Mouse (Mus musculus): ENCODE data around the gene Srbd1. TPM values are rescaled to one million over a fixed set of nuclear protein-coding genes. Genes with fewer than 3 reads are reported as not detected.

The Srbd1 gene
- polyA plus RNA-seq, 1 experiment: not detected

GRCm38 (mm10) chr17:86156999-86157398 lies 12.0 kb upstream of the Srbd1 start:
- Histone ChIP-seq H3K4me3 (ENCODE audit: insufficient read depth, low read depth, low read length) (no peak overlapping the region), H3K27ac (ENCODE audit: insufficient read depth, low read depth, low read length) (0 out of 2 replicates have a peak overlapping the region, but pooled peaks have one; percentile 8), H3K4me1 (ENCODE audit: control insufficient read depth, insufficient read depth, low read length) (peaks cover 9% of the 10 kb centered on the region)
- WGBS: 54% methylated on average over 6 of the region's 6 CpGs
- TF ChIP-seq CTCF (IDR thresholded peaks at IDR 0.05; ENCODE audit: insufficient read depth, low read depth, low read length) (no peak), POLR2A (IDR thresholded peaks at IDR 0.05; ENCODE audit: insufficient read depth, low read depth, low read length) (no peak)

GRCm38 (mm10) chr17:86150867-86151348 lies 5.9 kb upstream of the Srbd1 start:
- Histone ChIP-seq H3K27ac (ENCODE audit: insufficient read depth, low read depth, low read length) (no peak overlapping the region), H3K4me1 (ENCODE audit: control insufficient read depth, insufficient read depth, low read length) (no peaks in the 10 kb centered on the region), H3K4me3 (ENCODE audit: insufficient read depth, low read depth, low read length) (no peak overlapping the region)
- no peak for TF ChIP-seq POLR2A (IDR thresholded peaks at IDR 0.05; ENCODE audit: insufficient read depth, low read depth, low read length)
- no peak for TF ChIP-seq CTCF (IDR thresholded peaks at IDR 0.05; ENCODE audit: insufficient read depth, low read depth, low read length)
- 8% methylated on average over 5 of the region's 5 CpGs for WGBS

- H3K4me3 ChIP-seq (ENCODE audit: insufficient read depth, low read depth, low read length): no peak overlapping the region
- WGBS: 91% methylated on average over 1 of the region's 1 CpGs
- no peak for TF ChIP-seq CTCF (IDR thresholded peaks at IDR 0.05; ENCODE audit: insufficient read depth, low read depth, low read length)
- TF ChIP-seq POLR2A (IDR thresholded peaks at IDR 0.05; ENCODE audit: insufficient read depth, low read depth, low read length): no peak
- H3K4me1 ChIP-seq (ENCODE audit: control insufficient read depth, insufficient read depth, low read length): no peaks in the 10 kb centered on the region
- no peak overlapping the region for H3K27ac ChIP-seq (ENCODE audit: insufficient read depth, low read depth, low read length)
Measured at GRCm38 (mm10) chr17:86149726-86150125, 4.8 kb upstream of the Srbd1 start.

GRCm38 (mm10) chr17:86144537-86145078 lies 367 bp downstream of the Srbd1 start:
- no peaks in the 10 kb centered on the region for H3K4me1 ChIP-seq (ENCODE audit: control insufficient read depth, insufficient read depth, low read length)
- WGBS: under 1% methylated on average over 33 of the region's 33 CpGs
- H3K27ac ChIP-seq (ENCODE audit: insufficient read depth, low read depth, low read length): peak overlapping the region; percentile 23
- TF ChIP-seq CTCF (IDR thresholded peaks at IDR 0.05; ENCODE audit: insufficient read depth, low read depth, low read length) (no peak), POLR2A (IDR thresholded peaks at IDR 0.05; ENCODE audit: insufficient read depth, low read depth, low read length) (no peak)
- peak overlapping the region; percentile 92 for H3K4me3 ChIP-seq (ENCODE audit: insufficient read depth, low read depth, low read length)

GRCm38 (mm10) chr17:86135835-86136234 lies 9.1 kb downstream of the Srbd1 start:
- H3K4me1 ChIP-seq (ENCODE audit: control insufficient read depth, insufficient read depth, low read length): no peaks in the 10 kb centered on the region
- no peak overlapping the region for H3K4me3 ChIP-seq (ENCODE audit: insufficient read depth, low read depth, low read length)
- no peak for TF ChIP-seq POLR2A (IDR thresholded peaks at IDR 0.05; ENCODE audit: insufficient read depth, low read depth, low read length)
- TF ChIP-seq CTCF (IDR thresholded peaks at IDR 0.05; ENCODE audit: insufficient read depth, low read depth, low read length): no peak
- H3K27ac ChIP-seq (ENCODE audit: insufficient read depth, low read depth, low read length): no peak overlapping the region
- WGBS: 81% methylated on average over 10 of the region's 10 CpGs

- H3K27ac ChIP-seq (ENCODE audit: insufficient read depth, low read depth, low read length): no peak overlapping the region
- 85% methylated on average over 6 of the region's 6 CpGs for WGBS
- no peaks in the 10 kb centered on the region for H3K4me1 ChIP-seq (ENCODE audit: control insufficient read depth, insufficient read depth, low read length)
- no peak overlapping the region for H3K4me3 ChIP-seq (ENCODE audit: insufficient read depth, low read depth, low read length)
- TF ChIP-seq POLR2A (IDR thresholded peaks at IDR 0.05; ENCODE audit: insufficient read depth, low read depth, low read length): no peak
- no peak for TF ChIP-seq CTCF (IDR thresholded peaks at IDR 0.05; ENCODE audit: insufficient read depth, low read depth, low read length)
Measured at GRCm38 (mm10) chr17:86134461-86134860, 10.5 kb downstream of the Srbd1 start.

GRCm38 (mm10) chr17:86132534-86132933 lies 12.4 kb downstream of the Srbd1 start:
- no peak overlapping the region for H3K27ac ChIP-seq (ENCODE audit: insufficient read depth, low read depth, low read length)
- H3K4me1 ChIP-seq (ENCODE audit: control insufficient read depth, insufficient read depth, low read length): no peaks in the 10 kb centered on the region
- no peak overlapping the region for H3K4me3 ChIP-seq (ENCODE audit: insufficient read depth, low read depth, low read length)
- 72% methylated on average over 5 of the region's 5 CpGs for WGBS
- no peak for TF ChIP-seq CTCF (IDR thresholded peaks at IDR 0.05; ENCODE audit: insufficient read depth, low read depth, low read length)
- TF ChIP-seq POLR2A (IDR thresholded peaks at IDR 0.05; ENCODE audit: insufficient read depth, low read depth, low read length): no peak

- H3K4me3 ChIP-seq (ENCODE audit: insufficient read depth, low read depth, low read length): no peak overlapping the region
- WGBS: 94% methylated on average over 5 of the region's 5 CpGs
Measured at GRCm38 (mm10) chr17:86128198-86128597, 16.8 kb downstream of the Srbd1 start.

GRCm38 (mm10) chr17:86125908-86126307 lies 19.1 kb downstream of the Srbd1 start:
- WGBS: 85% methylated on average over 5 of the region's 5 CpGs
- Histone ChIP-seq H3K4me3 (ENCODE audit: insufficient read depth, low read depth, low read length) (no peak overlapping the region), H3K27ac (ENCODE audit: insufficient read depth, low read depth, low read length) (no peak overlapping the region), H3K4me1 (ENCODE audit: control insufficient read depth, insufficient read depth, low read length) (0 out of 2 replicates have a peak, but pooled peaks cover 2% of the 10 kb centered on the region)
- TF ChIP-seq CTCF (IDR thresholded peaks at IDR 0.05; ENCODE audit: insufficient read depth, low read depth, low read length) (no peak), POLR2A (IDR thresholded peaks at IDR 0.05; ENCODE audit: insufficient read depth, low read depth, low read length) (no peak)

More at GRCm38 (mm10) chr17:86128198-86128597, 16.8 kb downstream of the Srbd1 start:
- Histone ChIP-seq H3K27ac (ENCODE audit: insufficient read depth, low read depth, low read length) (no peak overlapping the region), H3K4me1 (ENCODE audit: control insufficient read depth, insufficient read depth, low read length) (no peaks in the 10 kb centered on the region)
- TF ChIP-seq CTCF (IDR thresholded peaks at IDR 0.05; ENCODE audit: insufficient read depth, low read depth, low read length) (no peak), POLR2A (IDR thresholded peaks at IDR 0.05; ENCODE audit: insufficient read depth, low read depth, low read length) (no peak)
